Mouse (Mus musculus): Measurements from ENCODE around the gene Ipcef1.

DNA sequence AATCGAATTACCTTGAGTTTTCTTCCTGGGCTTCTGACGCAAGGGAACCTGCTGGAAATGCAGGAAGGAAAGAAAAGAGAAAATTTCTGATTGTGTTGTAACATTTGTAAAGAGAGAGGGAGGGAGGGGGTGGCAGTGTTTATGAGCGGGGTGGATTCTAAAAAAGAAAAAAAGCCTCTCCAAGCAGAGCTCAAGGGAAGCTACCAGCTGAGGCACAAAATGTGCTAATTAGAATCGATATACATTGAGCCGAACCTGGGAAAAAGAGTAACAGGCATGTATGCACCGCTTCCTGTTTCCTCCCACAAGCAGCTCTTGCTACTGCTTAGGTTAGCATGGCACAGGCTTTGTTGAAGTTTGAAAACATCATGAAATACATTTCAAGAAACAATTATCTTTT is 72.0 kb downstream of the Ipcef1 start:
- no peak for TF ChIP-seq CTCF (IDR thresholded peaks at IDR 0.05)
- TF ChIP-seq EP300 (IDR thresholded peaks at IDR 0.05): no peak
